Mouse (Mus musculus): ENCODE results near the gene Eps15. TPM values are rescaled to one million over a fixed set of nuclear protein-coding genes. Genes with fewer than 3 reads are reported as not detected.

The Eps15 gene
- total RNA-seq, 1 experiment: 13.0 TPM

DNA sequence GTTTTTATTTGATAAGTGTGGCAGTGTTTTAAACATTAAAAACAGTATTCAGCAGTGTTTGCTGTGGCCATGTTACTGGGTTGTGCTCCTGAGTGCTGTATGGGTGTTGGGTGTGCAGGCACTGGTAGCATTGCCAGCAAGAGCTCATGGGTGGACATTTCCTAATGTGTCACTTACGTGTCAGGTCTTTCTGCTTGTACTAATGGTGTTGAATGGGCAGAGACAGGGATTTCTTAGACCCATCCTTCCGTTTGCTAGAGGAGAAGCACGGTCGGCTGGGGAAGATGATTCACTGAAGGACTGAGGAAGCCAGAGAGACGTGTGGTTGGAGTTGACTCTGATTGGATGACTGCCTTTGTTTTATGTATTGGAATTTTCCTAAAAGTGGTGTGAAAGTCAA is 63.8 kb downstream of the Eps15 start:
- H3K27ac ChIP-seq (ENCODE audit: insufficient read depth, low read depth, low read length, poor library complexity, severe bottlenecking): no peak overlapping the region
- no peaks in the 10 kb centered on the region for H3K4me1 ChIP-seq (ENCODE audit: control insufficient read depth in 2 of 2, insufficient read depth in 2 of 2, low read length in 2 of 2, poor library complexity in 1 of 2)
- DNase-seq (ENCODE audit: low read depth, low spot score): no peak
- H3K9me3 ChIP-seq (ENCODE audit: control insufficient read depth, insufficient read depth, low read depth, low read length): no peaks in the 10 kb centered on the region
- no peak overlapping the region for H3K4me3 ChIP-seq (ENCODE audit: insufficient read depth in 1 of 2, low read depth in 1 of 2, low read length in 2 of 2, poor library complexity in 1 of 2, severe bottlenecking in 1 of 2)
- in situ Hi-C loops (cut with MboI; ENCODE audit: low sequenced_read_pairs in 2 of 2, unreplicated experiment in 2 of 2): no loop called here
- TF ChIP-seq MAFK (IDR thresholded peaks at IDR 0.05; ENCODE audit: insufficient read depth, low read depth, low read length) (no peak), ZC3H11A (IDR thresholded peaks at IDR 0.05; ENCODE audit: borderline replicate concordance, low read depth, low read length) (no peak), HCFC1 (IDR thresholded peaks at IDR 0.05; ENCODE audit: borderline replicate concordance, insufficient read depth, low read length) (no peak), ZNF384 (IDR thresholded peaks at IDR 0.05; ENCODE audit: low read depth, low read length) (no peak), CHD2 (IDR thresholded peaks at IDR 0.05; ENCODE audit: low read depth, low read length) (no peak)
- H3K9ac ChIP-seq (ENCODE audit: insufficient read depth, low read depth, low read length, poor library complexity, severe bottlenecking): no peak overlapping the region
- H3K36me3 ChIP-seq (ENCODE audit: control insufficient read depth, insufficient read depth, low read length, poor library complexity, severe bottlenecking): no peaks in the 10 kb centered on the region

DNA sequence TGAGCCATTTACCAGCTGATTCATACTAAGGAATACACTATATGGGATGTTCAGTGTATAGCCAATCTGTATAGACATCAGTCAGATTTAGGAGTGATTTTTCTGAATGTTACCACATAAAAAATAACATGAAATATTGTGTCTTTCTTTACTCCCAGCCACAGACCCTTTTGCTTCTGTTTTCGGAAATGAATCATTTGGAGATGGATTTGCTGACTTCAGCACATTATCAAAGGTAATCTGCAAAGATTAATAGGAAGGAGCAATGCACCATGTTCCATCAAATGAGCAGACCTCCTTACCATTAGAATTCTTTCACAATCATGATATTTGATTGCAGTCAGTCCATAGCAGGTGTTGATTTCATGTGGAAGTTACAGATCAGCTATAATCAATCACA is 98.0 kb downstream of the Eps15 start:
- H3K4me1 ChIP-seq (ENCODE audit: control insufficient read depth in 2 of 2, insufficient read depth in 2 of 2, low read length in 2 of 2, poor library complexity in 1 of 2): no peaks in the 10 kb centered on the region
- no peaks in the 10 kb centered on the region; the same call in 1 of the 2 replicates for H3K36me3 ChIP-seq (ENCODE audit: control insufficient read depth, insufficient read depth, low read length, poor library complexity, severe bottlenecking)
- in situ Hi-C loops (cut with MboI; ENCODE audit: low sequenced_read_pairs in 2 of 2, unreplicated experiment in 2 of 2): no loop called here
- peak; percentile 37; the same call in 1 of the 2 replicates for TF ChIP-seq MAFK (IDR thresholded peaks at IDR 0.05; ENCODE audit: insufficient read depth, low read depth, low read length)
- TF ChIP-seq HCFC1 (IDR thresholded peaks at IDR 0.05; ENCODE audit: borderline replicate concordance, insufficient read depth, low read length): no peak
- no peaks in the 10 kb centered on the region; the same call in 1 of the 2 replicates for H3K9me3 ChIP-seq (ENCODE audit: control insufficient read depth, insufficient read depth, low read depth, low read length)
- DNase-seq (ENCODE audit: low read depth, low spot score): no peak
- H3K9ac ChIP-seq (ENCODE audit: insufficient read depth, low read depth, low read length, poor library complexity, severe bottlenecking): no peak overlapping the region
- no peak overlapping the region for H3K27ac ChIP-seq (ENCODE audit: insufficient read depth, low read depth, low read length, poor library complexity, severe bottlenecking)
- no peak overlapping the region for H3K4me3 ChIP-seq (ENCODE audit: insufficient read depth in 1 of 2, low read depth in 1 of 2, low read length in 2 of 2, poor library complexity in 1 of 2, severe bottlenecking in 1 of 2)

DNA sequence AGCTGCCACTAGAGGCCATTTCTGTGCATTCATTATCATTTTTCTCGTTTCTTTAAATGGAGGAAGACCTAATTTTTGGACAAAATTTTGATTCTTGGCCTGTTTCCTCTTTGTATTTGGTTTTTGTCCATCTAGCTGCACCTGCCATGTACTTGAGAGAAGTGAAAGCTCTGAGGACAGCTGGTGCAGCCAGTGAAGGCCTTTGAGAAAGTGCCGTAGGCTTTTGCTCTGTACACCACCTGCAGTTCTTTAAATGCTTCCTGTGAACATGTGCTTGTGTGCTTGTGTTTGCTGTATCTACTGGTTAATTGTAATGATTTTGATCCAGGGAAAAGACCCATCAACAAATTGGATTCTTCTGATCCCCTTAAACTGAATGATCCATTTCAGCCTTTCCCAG is 102.4 kb downstream of the Eps15 start:
- DNase-seq (ENCODE audit: low read depth, low spot score): no peak
- Histone ChIP-seq H3K9ac (ENCODE audit: insufficient read depth, low read depth, low read length, poor library complexity, severe bottlenecking) (no peak overlapping the region), H3K4me1 (ENCODE audit: control insufficient read depth in 2 of 2, insufficient read depth in 2 of 2, low read length in 2 of 2, poor library complexity in 1 of 2) (no peaks in the 10 kb centered on the region), H3K36me3 (ENCODE audit: control insufficient read depth, insufficient read depth, low read length, poor library complexity, severe bottlenecking) (no peaks in the 10 kb centered on the region; the same call in 1 of the 2 replicates), H3K9me3 (ENCODE audit: control insufficient read depth, insufficient read depth, low read depth, low read length) (no peaks in the 10 kb centered on the region; the same call in 1 of the 2 replicates), H3K4me3 (ENCODE audit: insufficient read depth in 1 of 2, low read depth in 1 of 2, low read length in 2 of 2, poor library complexity in 1 of 2, severe bottlenecking in 1 of 2) (no peak overlapping the region), H3K27ac (ENCODE audit: insufficient read depth, low read depth, low read length, poor library complexity, severe bottlenecking) (no peak overlapping the region)
- in situ Hi-C loops (cut with MboI; ENCODE audit: low sequenced_read_pairs in 2 of 2, unreplicated experiment in 2 of 2): no loop called here
- TF ChIP-seq ZC3H11A (IDR thresholded peaks at IDR 0.05; ENCODE audit: borderline replicate concordance, low read depth, low read length) (no peak), MAFK (IDR thresholded peaks at IDR 0.05; ENCODE audit: insufficient read depth, low read depth, low read length) (no peak), HCFC1 (IDR thresholded peaks at IDR 0.05; ENCODE audit: borderline replicate concordance, insufficient read depth, low read length) (no peak), ZNF384 (IDR thresholded peaks at IDR 0.05; ENCODE audit: low read depth, low read length) (no peak), CHD2 (IDR thresholded peaks at IDR 0.05; ENCODE audit: low read depth, low read length) (no peak)

- DNase-seq (ENCODE audit: low read depth, low spot score): no peak
- in situ Hi-C loops (cut with MboI; ENCODE audit: low sequenced_read_pairs in 2 of 2, unreplicated experiment in 2 of 2): no loop called here
- Histone ChIP-seq H3K27ac (ENCODE audit: insufficient read depth, low read depth, low read length, poor library complexity, severe bottlenecking) (no peak overlapping the region), H3K4me1 (ENCODE audit: control insufficient read depth in 2 of 2, insufficient read depth in 2 of 2, low read length in 2 of 2, poor library complexity in 1 of 2) (no peaks in the 10 kb centered on the region), H3K36me3 (ENCODE audit: control insufficient read depth, insufficient read depth, low read length, poor library complexity, severe bottlenecking) (no peaks in the 10 kb centered on the region; the same call in 1 of the 2 replicates), H3K9ac (ENCODE audit: insufficient read depth, low read depth, low read length, poor library complexity, severe bottlenecking) (no peak overlapping the region), H3K4me3 (ENCODE audit: insufficient read depth in 1 of 2, low read depth in 1 of 2, low read length in 2 of 2, poor library complexity in 1 of 2, severe bottlenecking in 1 of 2) (no peak overlapping the region), H3K9me3 (ENCODE audit: control insufficient read depth, insufficient read depth, low read depth, low read length) (no peaks in the 10 kb centered on the region; the same call in 1 of the 2 replicates)
- TF ChIP-seq HCFC1 (IDR thresholded peaks at IDR 0.05; ENCODE audit: borderline replicate concordance, insufficient read depth, low read length): no peak
- TF ChIP-seq MAFK (IDR thresholded peaks at IDR 0.05; ENCODE audit: insufficient read depth, low read depth, low read length): no peak
- no peak for TF ChIP-seq ZC3H11A (IDR thresholded peaks at IDR 0.05; ENCODE audit: borderline replicate concordance, low read depth, low read length)
These were observed 105.5 kb downstream of the Eps15 start for GRCm38 (mm10) chr4:109385599-109385998.

DNA sequence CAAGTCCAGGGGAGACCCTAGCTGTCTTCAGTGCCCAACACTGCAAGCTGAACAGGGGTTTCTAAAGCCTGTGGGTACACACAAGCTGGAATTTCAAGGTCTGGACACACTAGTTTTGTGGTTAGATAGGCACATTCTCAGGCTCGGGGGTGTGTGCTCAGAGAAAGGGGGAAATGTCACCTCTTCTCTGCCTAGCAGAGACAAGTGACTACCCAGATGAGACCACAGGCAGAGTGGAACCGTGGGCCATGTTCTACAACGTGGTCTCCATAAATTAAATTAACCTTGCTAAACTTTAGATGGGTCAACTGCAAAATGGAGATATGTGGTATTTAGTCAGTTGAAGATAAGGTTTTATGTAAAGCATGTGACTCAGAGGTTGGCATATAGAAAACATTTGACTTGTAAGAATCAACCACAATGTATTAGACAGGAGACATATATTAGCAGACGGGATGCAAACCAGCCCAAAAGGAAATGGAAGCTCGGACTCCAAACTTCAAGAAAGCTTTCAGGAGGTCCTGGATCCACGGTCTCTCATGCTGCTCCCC is 113.2 kb downstream of the Eps15 start:
- Histone ChIP-seq H3K4me1 (ENCODE audit: control insufficient read depth in 2 of 2, insufficient read depth in 2 of 2, low read length in 2 of 2, poor library complexity in 1 of 2) (peaks cover 0 to 2% of the 10 kb centered on the region in 2 experiments; a peak in 1 of 4 replicates), H3K4me3 (ENCODE audit: insufficient read depth in 1 of 2, low read depth in 1 of 2, low read length in 2 of 2, poor library complexity in 1 of 2, severe bottlenecking in 1 of 2) (no peak overlapping the region), H3K36me3 (ENCODE audit: control insufficient read depth, insufficient read depth, low read length, poor library complexity, severe bottlenecking) (no peaks in the 10 kb centered on the region), H3K9ac (ENCODE audit: insufficient read depth, low read depth, low read length, poor library complexity, severe bottlenecking) (no peak overlapping the region), H3K27ac (ENCODE audit: insufficient read depth, low read depth, low read length, poor library complexity, severe bottlenecking) (no peak overlapping the region), H3K9me3 (ENCODE audit: control insufficient read depth, insufficient read depth, low read depth, low read length) (no peaks in the 10 kb centered on the region)
- TF ChIP-seq ZC3H11A (IDR thresholded peaks at IDR 0.05; ENCODE audit: borderline replicate concordance, low read depth, low read length) (no peak), MAFK (IDR thresholded peaks at IDR 0.05; ENCODE audit: insufficient read depth, low read depth, low read length) (no peak), HCFC1 (IDR thresholded peaks at IDR 0.05; ENCODE audit: borderline replicate concordance, insufficient read depth, low read length) (no peak), CHD2 (IDR thresholded peaks at IDR 0.05; ENCODE audit: low read depth, low read length) (no peak), ZNF384 (IDR thresholded peaks at IDR 0.05; ENCODE audit: low read depth, low read length) (no peak)
- in situ Hi-C loops (cut with MboI; ENCODE audit: low sequenced_read_pairs in 2 of 2, unreplicated experiment in 2 of 2): no loop called here
- no peak for DNase-seq (ENCODE audit: low read depth, low spot score)

Data from ES-E14 (cell line).